Mouse (Mus musculus) gastrocnemius, postnatal 25 days (tissue): ENCODE measurements around the gene Ube2b. TPM values are rescaled to one million over a fixed set of nuclear protein-coding genes. Genes with fewer than 3 reads are reported as not detected.

Experiments
- DNase-seq: peaks from one replicate; pipeline ENCODE4 v3.0.0; 2022
- total RNA-seq, 2 experiments: library from RNA; stranded (reverse); gene quantifications; 1 replicate in 1 of 2; 2 replicates in 1 of 2; pipeline ENCODE4 v1.2.3; 2021

Gene Ube2b
- total RNA-seq, 2 experiments from 2014 or later = 347 to 366 TPM

DNA sequence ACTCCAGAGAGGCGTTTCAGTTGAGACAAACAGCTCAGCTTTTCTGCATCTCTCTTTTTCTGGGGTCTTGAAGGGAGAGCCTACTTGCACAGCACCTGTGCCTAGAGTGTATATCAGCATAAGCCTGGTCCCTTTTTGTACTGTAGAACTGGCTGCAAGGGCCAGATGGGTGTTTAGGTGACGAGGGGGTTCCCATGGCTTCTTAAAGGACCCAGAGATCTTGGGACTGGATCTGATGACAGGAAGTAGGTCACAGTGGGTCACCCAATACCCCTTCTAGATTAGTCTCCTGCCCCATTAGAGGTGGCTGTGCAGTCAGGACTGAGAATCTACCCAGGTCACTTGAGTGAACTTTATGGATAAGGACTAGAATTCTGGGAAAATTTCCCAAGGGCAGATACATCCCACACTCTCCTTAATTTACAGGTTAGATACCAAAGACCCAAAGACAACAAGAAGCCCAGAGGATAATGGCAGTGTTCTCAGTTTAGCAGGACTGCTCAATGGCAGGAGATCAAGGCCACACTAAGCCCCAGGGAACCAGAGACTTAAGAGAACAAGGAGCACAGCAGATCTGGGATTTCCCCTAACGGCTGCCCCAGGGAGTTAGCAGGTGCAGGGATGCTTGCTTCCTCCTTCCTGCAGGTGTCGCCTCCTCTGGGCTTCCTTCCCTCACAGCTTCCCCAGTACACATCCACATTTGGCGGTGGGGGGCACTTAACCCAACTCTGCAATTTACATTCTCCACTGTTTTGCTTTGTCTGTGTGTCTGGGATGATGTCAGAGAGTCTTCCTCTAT lies 64.7 kb downstream of the Ube2b start:
- DNase-seq = no peak

Other genes with a start within 250 kb of the Ube2b start
- gene Sec24a, start 237.1 kb downstream of the Ube2b start, total RNA-seq = 10 to 100 TPM; 33.2 to 33.3 TPM
- gene Sar1b, start 237.1 kb downstream of the Ube2b start, total RNA-seq = 100 to 1,000 TPM; 372 to 421 TPM
- 1 to 10 TPM; 2.3 to 3.5 TPM for gene Jade2, start 143.1 kb downstream of the Ube2b start, total RNA-seq
- 10 to 100 TPM; 11.9 to 15.9 TPM for gene Cdkn2aipnl, start 33.1 kb downstream of the Ube2b start, total RNA-seq
- gene Cdkl3, start 3.5 kb upstream of the Ube2b start, total RNA-seq = 1 to 10 TPM; 2.0 to 2.4 TPM
- gene Ppp2ca, start 97.9 kb upstream of the Ube2b start, total RNA-seq = 10 to 100 TPM; 39.0 to 39.8 TPM
- not detected for gene Olfr1373, start 144.8 kb upstream of the Ube2b start, total RNA-seq
- gene Olfr1371, start 213.2 kb upstream of the Ube2b start, total RNA-seq = not detected
- gene Skp1a, start 231.2 kb upstream of the Ube2b start, total RNA-seq = 100 to 1,000 TPM; 255 to 270 TPM